Mouse (Mus musculus): ENCODE measurements at regions not wholly inside any gene's neighbourhood (a gene's known extent, or its start where the extent isn't known, plus 50 kb on each side); places are given as distances from the start of the nearest gene placed in this dataset.

- no peak for DNase-seq (ENCODE audit: low spot score)
These were observed 116.1 kb upstream of the Sulf2 start for GRCm38 (mm10) chr2:166271373-166272189.

GRCm38 (mm10) chr2:166270007-166270406 is 114.5 kb upstream of the Sulf2 start:
- DNase-seq (ENCODE audit: low spot score) = no peak

DNA sequence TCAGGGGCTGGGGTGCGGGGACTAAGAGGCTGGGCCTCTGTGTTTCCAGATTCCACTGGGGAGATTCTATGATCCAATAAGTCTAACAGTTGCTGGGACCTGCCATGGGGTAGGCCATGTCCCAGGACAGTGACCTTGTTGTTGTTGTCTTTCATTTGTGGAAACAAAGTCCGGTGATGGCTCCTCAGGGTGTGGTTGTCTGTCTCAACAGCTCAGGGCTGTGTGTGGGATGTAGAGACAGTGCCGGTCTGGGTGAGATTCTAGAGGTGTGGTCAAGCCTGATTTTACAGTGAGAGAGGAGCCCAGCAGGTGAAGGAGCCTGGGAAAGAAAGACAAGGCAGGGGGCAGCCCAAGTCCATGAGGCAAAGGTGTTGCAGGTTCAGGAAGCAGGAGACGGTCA is 111.5 kb upstream of the Sulf2 start:
- DNase-seq (ENCODE audit: low spot score) = no peak

GRCm38 (mm10) chr2:166266507-166266906 is 111.0 kb upstream of the Sulf2 start:
- no peak for DNase-seq (ENCODE audit: low spot score)

- DNase-seq (ENCODE audit: low spot score) = no peak
These were observed 109.3 kb upstream of the Sulf2 start for GRCm38 (mm10) chr2:166264756-166265155.

GRCm38 (mm10) chr2:166261799-166262198 is 106.3 kb upstream of the Sulf2 start:
- DNase-seq (ENCODE audit: low spot score) = no peak

DNA sequence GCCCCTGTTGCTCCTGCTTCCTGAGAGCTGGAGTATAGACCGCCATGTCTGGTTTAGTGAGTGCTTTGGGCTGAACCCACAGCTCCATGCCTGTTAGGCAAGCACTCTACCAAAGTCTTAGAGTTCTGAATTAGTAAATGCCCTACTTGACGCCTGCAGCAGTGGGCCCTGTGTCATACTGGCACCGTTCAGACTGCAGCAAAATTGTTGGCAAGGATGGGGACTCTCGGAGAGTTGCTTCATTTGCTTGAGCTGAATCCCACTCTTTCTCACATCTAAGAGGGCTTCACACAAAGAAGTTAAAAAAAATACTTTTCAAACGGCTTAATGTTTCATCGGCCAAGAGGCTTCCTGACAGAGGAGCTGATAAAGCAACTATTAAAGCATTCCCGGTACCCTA is 105.6 kb upstream of the Sulf2 start:
- DNase-seq (ENCODE audit: low spot score) = no peak

GRCm38 (mm10) chr2:166258771-166259180 is 103.3 kb upstream of the Sulf2 start:
- DNase-seq (ENCODE audit: low spot score) = no peak

DNA sequence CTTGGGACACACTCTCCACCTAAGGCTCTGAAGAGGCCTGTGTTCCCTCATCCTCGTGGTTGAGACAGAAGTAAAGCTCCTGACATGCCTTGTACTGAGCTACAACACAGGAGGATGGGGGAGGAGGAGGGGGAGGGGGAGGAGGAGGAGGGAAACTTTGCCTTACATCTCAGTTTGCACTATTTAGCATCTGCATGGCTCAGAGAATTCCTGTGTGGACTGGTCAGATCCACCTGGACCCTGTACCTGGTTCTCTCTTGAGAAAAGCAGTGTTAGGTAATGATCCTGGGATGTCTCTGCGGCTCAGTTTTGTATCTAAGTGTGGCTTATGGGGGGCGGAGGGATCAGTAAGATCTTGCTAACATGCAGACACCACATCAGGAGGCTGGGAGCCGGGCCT is 102.2 kb upstream of the Sulf2 start:
- DNase-seq (ENCODE audit: low spot score) = no peak

- DNase-seq (ENCODE audit: low spot score) = no peak
These were observed 100.7 kb upstream of the Sulf2 start for GRCm38 (mm10) chr2:166256193-166256592.

- no peak for DNase-seq (ENCODE audit: low spot score)
These were observed 99.1 kb upstream of the Sulf2 start for GRCm38 (mm10) chr2:166254581-166254980.

DNA sequence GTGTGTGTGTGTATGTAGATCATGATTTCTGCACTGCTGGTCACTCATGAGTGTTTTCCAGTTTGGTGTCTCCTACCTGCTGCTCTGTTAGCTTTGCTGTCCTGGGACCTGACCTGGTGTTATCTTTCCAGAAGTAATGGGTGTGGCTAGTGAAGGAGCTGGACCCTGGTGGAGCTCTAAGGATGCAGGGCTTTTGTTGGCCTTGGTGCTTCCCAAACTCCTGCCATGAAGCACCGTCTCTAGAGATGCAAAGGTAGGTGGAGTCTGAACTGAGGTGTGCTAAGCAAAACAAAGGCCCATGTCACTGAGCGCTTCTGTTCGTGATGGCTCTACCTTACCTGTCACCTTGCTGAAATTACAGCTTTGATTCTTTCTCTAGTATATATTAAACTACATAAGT is 96.6 kb upstream of the Sulf2 start:
- no peak for DNase-seq (ENCODE audit: low spot score)

DNA sequence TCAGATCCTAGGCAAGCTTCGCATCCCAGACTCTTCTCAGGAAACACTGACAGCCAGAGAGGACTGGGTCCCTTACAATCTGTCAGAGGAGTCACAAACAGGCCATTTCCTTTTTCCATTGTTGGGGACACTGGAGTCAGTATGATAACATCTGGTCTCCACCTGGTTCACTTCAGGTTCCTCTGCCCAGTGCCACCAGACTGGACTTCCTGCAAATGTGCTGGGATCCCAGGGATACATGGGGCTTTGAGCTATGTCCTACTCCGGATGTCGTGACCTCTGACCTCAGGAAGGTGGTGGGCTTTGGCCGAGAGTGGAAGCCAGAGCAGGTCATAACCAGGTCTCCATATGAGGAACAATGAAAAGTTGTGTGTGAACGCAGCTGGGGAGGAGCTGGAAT is 96.0 kb upstream of the Sulf2 start:
- no peak for DNase-seq (ENCODE audit: low spot score)

DNA sequence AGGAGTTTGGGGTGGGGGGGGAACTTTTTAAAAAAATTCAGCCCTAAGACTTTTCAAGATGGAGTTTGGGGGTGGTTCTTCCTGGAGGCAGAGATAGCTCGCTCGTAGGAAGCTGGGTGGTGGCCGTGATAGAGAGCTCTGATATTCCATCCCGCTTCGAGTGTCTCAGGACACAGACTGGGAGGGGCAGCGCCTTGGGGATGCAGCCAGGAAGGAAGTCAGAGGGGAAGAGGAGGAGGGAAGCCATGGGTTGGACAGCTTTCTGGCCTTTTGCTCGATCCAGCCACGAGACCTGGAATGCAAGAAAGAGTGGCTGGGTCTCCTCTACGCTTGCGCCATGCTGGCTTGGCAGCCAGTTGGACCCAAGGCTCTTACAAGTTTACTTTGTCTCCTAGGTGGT is 95.1 kb upstream of the Sulf2 start:
- no peak for DNase-seq (ENCODE audit: low spot score)

GRCm38 (mm10) chr2:166249338-166249950 is 94.0 kb upstream of the Sulf2 start:
- DNase-seq (ENCODE audit: low spot score) = no peak

DNA sequence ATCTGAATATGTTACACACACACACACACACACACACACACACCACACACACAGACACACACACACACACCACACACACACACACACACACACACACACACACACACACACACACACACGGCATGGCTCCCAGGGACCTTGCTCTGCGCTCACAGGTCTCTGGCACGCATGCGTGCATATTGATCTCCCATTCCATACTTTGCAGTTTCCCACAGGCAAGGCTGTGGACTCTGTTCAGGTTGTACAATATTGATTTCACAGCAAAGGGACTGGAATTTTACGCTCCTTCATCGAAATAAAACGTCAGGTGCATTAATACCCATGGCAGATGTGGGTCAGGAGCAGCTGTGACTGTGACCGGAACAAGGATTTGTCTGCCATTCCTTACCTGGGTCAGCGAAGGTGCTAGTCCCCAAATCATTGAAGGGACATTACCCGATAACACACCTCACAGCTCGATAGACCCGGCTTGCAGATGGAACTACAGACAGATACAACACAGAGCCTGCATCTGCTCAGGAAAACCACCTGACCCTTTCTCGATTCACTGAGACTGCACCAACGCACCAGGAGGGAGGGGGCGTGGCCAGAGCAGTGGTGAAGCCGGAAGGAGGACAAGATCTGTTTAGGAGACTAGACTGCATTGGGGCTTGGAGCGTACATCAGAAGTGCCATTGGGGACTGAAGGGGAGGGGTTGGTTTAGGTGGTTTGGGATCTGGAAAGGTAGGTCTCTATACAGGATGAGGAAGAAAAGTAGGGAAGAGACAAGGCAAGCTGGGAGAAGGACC is 91.1 kb upstream of the Sulf2 start:
- no peak for DNase-seq (ENCODE audit: low spot score)

GRCm38 (mm10) chr2:166245219-166245618 is 89.8 kb upstream of the Sulf2 start:
- no peak for DNase-seq (ENCODE audit: low spot score)

GRCm38 (mm10) chr2:166242786-166243521 is 87.5 kb upstream of the Sulf2 start:
- DNase-seq (ENCODE audit: low spot score) = no peak

GRCm38 (mm10) chr2:166241310-166241709 is 85.8 kb upstream of the Sulf2 start:
- no peak for DNase-seq (ENCODE audit: low spot score)

- no peak for DNase-seq (ENCODE audit: low spot score)
These were observed 84.6 kb upstream of the Sulf2 start for GRCm38 (mm10) chr2:166240056-166240455.

DNA sequence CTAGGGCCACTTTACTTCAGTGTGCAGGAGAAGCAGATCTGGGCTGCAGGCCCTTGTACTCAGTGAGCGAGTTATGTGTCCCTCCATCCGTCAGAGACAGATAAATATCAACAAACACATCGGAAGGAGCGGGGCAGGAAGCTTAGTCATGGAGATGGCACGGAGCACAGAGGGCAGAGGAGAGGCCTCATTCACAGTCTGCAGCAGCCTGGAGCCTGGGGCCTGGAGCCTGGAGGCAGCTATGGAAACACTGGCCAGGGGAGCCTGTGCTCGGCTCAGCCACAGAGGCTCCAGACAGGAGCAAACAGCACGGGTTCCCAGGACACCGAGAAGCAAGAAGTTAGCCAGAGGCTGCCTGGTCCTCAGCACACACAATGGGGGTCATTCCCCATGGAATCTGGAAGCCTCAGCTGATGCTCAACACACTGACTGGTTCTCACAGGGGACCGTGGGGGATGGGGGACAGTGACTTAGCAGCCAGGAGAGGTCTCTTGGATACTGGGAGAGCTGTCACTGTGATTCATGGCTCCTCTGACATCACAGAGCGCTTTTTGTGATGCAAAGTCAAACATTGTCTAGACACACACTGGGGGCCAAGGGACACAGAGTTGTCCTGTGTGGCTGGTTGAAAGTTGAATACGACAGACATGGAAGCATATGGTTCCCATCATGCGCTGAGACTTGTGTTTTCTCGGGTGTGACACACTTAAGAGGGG is 82.2 kb upstream of the Sulf2 start:
- peak; percentile 40 for DNase-seq (ENCODE audit: low spot score)

- DNase-seq (ENCODE audit: low spot score) = no peak
These were observed 80.6 kb upstream of the Sulf2 start for GRCm38 (mm10) chr2:166236102-166236501.

Measured in yolk sac, embryonic 10.5 days (tissue).